Mouse (Mus musculus) stomach, postnatal 0 days (tissue): Measurements from ENCODE around the gene Meis3. TPM values are rescaled to one million over a fixed set of nuclear protein-coding genes. Genes with fewer than 3 reads are reported as not detected.

ENCODE experiments used
- ATAC-seq: fragments of 200-750 bp; cut with Nextera tagmentation; 2 replicates; pipeline ENCODE4 v1.8.0; 2017; ENCODE audit not compliant: low FRiP score, low TSS enrichment
- DNase-seq: peaks from one replicate; pipeline ENCODE4 v3.0.0-alpha.2; 2016; ENCODE audit warnings: low spot score
- H3K27ac ChIP-seq: fragments of 300-500 bp; sonication (generic); replicated peaks from 2 replicates; pipeline ENCODE4 v1.5.1; 2014; ENCODE audit warnings: mild to moderate bottlenecking, control low read depth
- H3K27me3 ChIP-seq: fragments of 300-500 bp; sonication (generic); 2 replicates; pipeline ENCODE4 v1.6.1; 2014; ENCODE audit warnings: low read length; ENCODE audit not compliant: control insufficient read depth, insufficient read depth
- H3K36me3 ChIP-seq: fragments of 300-500 bp; sonication (generic); 2 replicates; pipeline ENCODE4 v1.6.1; 2014; ENCODE audit warnings: low read length, mixed read lengths; ENCODE audit not compliant: control insufficient read depth, insufficient read depth
- H3K4me1 ChIP-seq: fragments of 300-500 bp; sonication (generic); replicated peaks from 2 replicates; pipeline ENCODE4 v1.6.1; 2014; ENCODE audit warnings: antibody characterized with exemption; ENCODE audit not compliant: control insufficient read depth, insufficient read depth
- H3K4me2 ChIP-seq: fragments of 300-500 bp; sonication (generic); replicated peaks from 2 replicates; pipeline ENCODE4 v1.6.1; 2014; ENCODE audit warnings: low read depth, mild to moderate bottlenecking, control low read depth, moderate library complexity
- H3K4me3 ChIP-seq: fragments of 300-500 bp; sonication (generic); 2 replicates; pipeline ENCODE4 v1.5.1; 2014; ENCODE audit warnings: low read depth, low read length, control low read depth
- H3K9ac ChIP-seq: fragments of 300-500 bp; sonication (generic); 2 replicates; pipeline ENCODE4 v1.6.1; 2014; ENCODE audit warnings: mild to moderate bottlenecking, low read length, control low read depth, mixed read lengths
- H3K9me3 ChIP-seq: fragments of 300-500 bp; sonication (generic); 2 replicates; pipeline ENCODE4 v1.6.1; 2016; ENCODE audit warnings: low read length; ENCODE audit not compliant: control insufficient read depth
- CTCF ChIP-seq: IDR thresholded peaks from 2 replicates; pipeline ENCODE4 v1.5.1; 2016; ENCODE audit warnings: antibody characterized with exemption, low read depth, mild to moderate bottlenecking, moderate library complexity
- EP300 ChIP-seq: optimal IDR thresholded peaks from 2 replicates; pipeline ENCODE3; 2016; ENCODE audit warnings: antibody characterized with exemption
- WGBS: fragments of 180-500 bp; shearing (Covaris S2); extraction: QIAGEN DNeasy Blood & Tissue Kit; methylation state at CpG from one replicate; pipeline ENCODE4 v1.1.7; 2014; 5-methylcytosine and 5-hydroxymethylcytosine counted together
- polyA plus RNA-seq: library from polyadenylated mRNA; unstranded; fragments of >200 nt; fragmentation: Nextera tagmentation; extraction: Ambion mirVana; gene quantifications from 2 replicates; pipeline ENCODE4 v1.2.1, GENCODE M21; 2015

Meis3 gene
- polyA plus RNA-seq, 1 experiment from 2014 or later: 10.9 TPM

DNA sequence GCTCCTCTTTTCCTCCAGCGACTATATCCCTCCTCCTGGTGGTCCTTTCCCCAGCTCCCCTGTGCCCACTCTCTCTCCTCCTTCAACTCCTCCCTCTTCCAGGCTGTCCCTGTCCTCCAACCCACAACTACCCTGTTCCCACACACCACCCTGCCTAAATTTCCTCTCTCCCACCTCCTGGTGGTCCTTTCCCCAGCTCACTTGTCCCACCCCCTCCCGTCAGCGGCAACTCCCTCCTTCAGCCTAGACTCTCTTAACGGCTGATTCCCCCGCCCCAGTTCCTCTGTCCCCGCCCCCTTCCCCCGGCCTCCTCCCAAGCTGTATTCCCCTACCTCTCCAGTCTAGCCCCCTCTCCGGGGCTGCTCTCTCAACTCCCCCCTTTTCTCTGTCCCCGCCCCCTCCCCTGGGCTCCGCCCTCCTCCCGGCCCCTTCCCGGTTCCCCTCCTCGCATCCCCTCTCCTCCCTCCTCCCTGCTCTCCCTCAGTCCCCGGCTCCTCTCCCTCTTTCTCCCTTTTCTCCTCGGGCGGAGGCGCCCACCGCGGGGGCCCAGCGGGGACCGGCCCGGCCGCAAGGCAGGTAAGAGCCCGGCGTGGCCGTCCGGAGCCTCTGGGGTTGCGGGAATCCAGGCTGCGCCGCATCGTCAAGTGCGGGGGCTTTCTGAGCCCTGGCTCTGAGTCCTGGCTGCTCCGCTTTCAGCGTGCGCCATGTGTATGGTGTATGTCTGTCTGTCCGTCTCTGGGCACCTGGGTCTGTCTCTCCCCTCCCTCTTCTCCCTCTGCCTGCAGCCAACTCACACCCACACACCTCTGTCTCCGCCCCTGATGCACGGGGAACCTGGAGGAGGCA lies 44.8 kb upstream of the Meis3 start:
- WGBS: under 1% methylated on average over 32 of the region's 38 CpGs
- Histone ChIP-seq H3K27ac (peak overlapping the region; percentile 67), H3K4me1 (no peaks in the 10 kb centered on the region), H3K9me3 (no peaks in the 10 kb centered on the region), H3K36me3 (peaks cover 4% of the 10 kb centered on the region), H3K4me3 (peak overlapping the region; percentile 47), H3K9ac (peak overlapping the region; percentile 63), H3K27me3 (no peaks in the 10 kb centered on the region), H3K4me2 (peak overlapping the region; percentile 71)
- ATAC-seq (peak; percentile 75), DNase-seq (peak; percentile 67)
- TF ChIP-seq EP300 (no peak), CTCF (peak; percentile 24; the same call in 1 of the 2 replicates)

GRCm38 (mm10) chr7:16130956-16131634 lies 43.8 kb upstream of the Meis3 start:
- ATAC-seq (no peak), DNase-seq (no peak)
- peaks cover under 1% of the 10 kb centered on the region; the same call in 1 of the 2 replicates for H3K36me3 ChIP-seq
- no peaks in the 10 kb centered on the region for H3K27me3 ChIP-seq
- H3K9me3 ChIP-seq: no peaks in the 10 kb centered on the region
- H3K9ac ChIP-seq: 0 out of 2 replicates have a peak overlapping the region, but pooled peaks have one; percentile 23
- H3K27ac ChIP-seq: no peak overlapping the region
- TF ChIP-seq EP300 (no peak), CTCF (no peak)
- H3K4me3 ChIP-seq: 0 out of 2 replicates have a peak overlapping the region, but pooled peaks have one; percentile 47
- 14% methylated on average over 13 of the region's 13 CpGs for WGBS
- H3K4me1 ChIP-seq: no peaks in the 10 kb centered on the region
- H3K4me2 ChIP-seq: peak overlapping the region; percentile 71

DNA sequence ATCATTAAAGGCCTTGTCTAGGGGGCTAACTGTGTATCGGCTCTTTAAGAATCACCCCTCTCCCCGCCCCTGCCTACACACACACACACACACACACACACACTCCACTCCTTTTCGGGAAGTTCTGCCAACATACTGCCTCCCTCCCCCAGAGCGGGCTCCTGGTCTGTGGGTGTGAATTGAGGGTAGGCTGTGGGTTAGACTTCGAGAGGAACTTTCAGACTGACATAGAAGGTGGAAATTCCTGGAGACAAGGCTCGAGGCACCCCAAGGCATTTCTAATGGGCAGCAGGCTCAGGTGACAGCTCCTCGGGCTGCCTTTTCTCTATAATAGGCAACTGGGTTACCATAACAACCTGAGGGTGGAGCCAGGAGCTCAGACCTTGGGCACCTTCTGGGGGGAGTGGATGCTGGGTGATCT lies 42.7 kb upstream of the Meis3 start:
- Histone ChIP-seq H3K27me3 (no peaks in the 10 kb centered on the region), H3K4me1 (no peaks in the 10 kb centered on the region), H3K36me3 (no peaks in the 10 kb centered on the region), H3K27ac (no peak overlapping the region), H3K9me3 (no peaks in the 10 kb centered on the region), H3K9ac (no peak overlapping the region), H3K4me2 (peak overlapping the region; percentile 31; the same call in 1 of the 2 replicates), H3K4me3 (no peak overlapping the region)
- no peak for ATAC-seq
- 11% methylated on average over 7 of the region's 7 CpGs for WGBS
- no peak for DNase-seq
- no peak for TF ChIP-seq EP300
- no peak for TF ChIP-seq CTCF

GRCm38 (mm10) chr7:16132926-16133325 lies 42.0 kb upstream of the Meis3 start:
- H3K9ac ChIP-seq: no peak overlapping the region
- H3K27me3 ChIP-seq: no peaks in the 10 kb centered on the region
- TF ChIP-seq CTCF (no peak), EP300 (no peak)
- no peak overlapping the region for H3K4me2 ChIP-seq
- ATAC-seq (no peak), DNase-seq (no peak)
- no peaks in the 10 kb centered on the region for H3K4me1 ChIP-seq
- H3K9me3 ChIP-seq: no peaks in the 10 kb centered on the region
- no peaks in the 10 kb centered on the region for H3K36me3 ChIP-seq
- no peak overlapping the region for H3K27ac ChIP-seq
- H3K4me3 ChIP-seq: no peak overlapping the region
- WGBS: 59% methylated on average over 3 of the region's 3 CpGs

DNA sequence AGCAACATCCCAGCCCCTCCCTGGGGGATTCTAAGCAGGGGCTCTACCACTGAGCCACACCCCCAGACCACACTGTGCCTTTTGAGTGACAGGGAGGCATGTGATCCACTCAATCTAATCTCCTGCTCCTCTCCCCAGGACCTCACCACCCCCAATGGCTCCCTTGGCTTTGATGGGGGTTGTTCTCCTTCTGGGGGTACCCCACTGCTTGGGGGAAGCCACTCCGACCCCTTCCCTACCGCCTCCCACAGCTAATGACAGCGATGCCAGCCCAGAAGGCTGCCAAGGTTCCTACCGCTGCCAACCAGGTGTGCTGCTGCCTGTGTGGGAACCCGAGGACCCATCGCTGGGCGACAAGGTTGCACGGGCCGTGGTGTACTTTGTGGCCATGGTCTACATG lies 41.2 kb upstream of the Meis3 start:
- Histone ChIP-seq H3K4me2 (no peak overlapping the region), H3K4me1 (no peaks in the 10 kb centered on the region), H3K36me3 (no peaks in the 10 kb centered on the region), H3K27ac (no peak overlapping the region), H3K4me3 (no peak overlapping the region), H3K9me3 (no peaks in the 10 kb centered on the region), H3K9ac (no peak overlapping the region), H3K27me3 (no peaks in the 10 kb centered on the region)
- WGBS: 89% methylated on average over 9 of the region's 9 CpGs
- TF ChIP-seq CTCF (no peak), EP300 (no peak)
- no peak for ATAC-seq
- DNase-seq: no peak
